8 mouse cellular contexts compared by ENCODE assay signal in the genomic region with DNA sequence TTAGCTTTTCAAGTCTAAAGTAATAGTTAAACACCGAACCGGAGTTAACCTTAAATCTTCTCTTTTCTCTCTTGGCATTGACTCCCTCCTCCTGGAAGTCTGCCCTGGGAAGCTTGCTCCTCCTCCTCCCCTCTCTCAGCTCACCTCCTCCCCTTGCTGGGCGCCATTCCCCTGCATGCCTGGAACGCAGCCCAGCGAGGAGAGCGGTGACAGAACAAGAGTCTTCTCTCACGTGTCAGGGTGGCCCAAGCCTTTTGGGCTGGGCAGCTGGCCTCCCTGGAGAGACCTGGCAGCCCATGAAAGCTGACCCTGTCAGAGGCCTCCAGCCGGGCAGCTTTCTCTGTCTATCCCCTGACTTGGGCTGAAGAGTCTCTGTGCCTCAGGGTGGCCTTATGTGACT.
DNase-seq lines count a peak whose midpoint lies in the region; ATAC-seq and TF ChIP-seq lines count a peak whose summit lies in the region.

No protein-coding gene starts in this region.

- TF ChIP-seq CTCF in kidney, adult 2 months (conservative IDR thresholded peaks at IDR 0.05; ENCODE audit: insufficient read depth, insufficient read length, low read depth, low read length), result 0 out of 2 replicates have a peak, but pooled peaks have one; percentile 2

- TF ChIP-seq POLR2A in kidney, adult 2 months (IDR thresholded peaks at IDR 0.05; ENCODE audit: low read depth, low read length), result no peak

- no peaks in the 10 kb centered on the region for H3K27me3 ChIP-seq in forebrain, embryonic 10.5 days (ENCODE audit: poor library complexity, severe bottlenecking)
- H3K27me3 ChIP-seq in forebrain, embryonic 11.5 days (ENCODE audit: control insufficient read depth, insufficient read depth, low read length), result no peaks in the 10 kb centered on the region
- no peaks in the 10 kb centered on the region for H3K27me3 ChIP-seq in kidney, adult 2 months (replicated peaks; ENCODE audit: control insufficient read depth, insufficient read depth, low read length)
- no peaks in the 10 kb centered on the region for H3K27me3 ChIP-seq in lung, embryonic 15.5 days

- H3K4me3 ChIP-seq in forebrain, embryonic 10.5 days, result no peak overlapping the region
- H3K4me3 ChIP-seq in forebrain, embryonic 11.5 days (ENCODE audit: low read depth, low read length), result no peak overlapping the region
- H3K4me3 ChIP-seq in kidney, adult 2 months (ENCODE audit: insufficient read depth, low read depth, low read length), result no peak overlapping the region
- H3K4me3 ChIP-seq in lung, embryonic 15.5 days, result no peak overlapping the region

- H3K27ac ChIP-seq in forebrain, embryonic 10.5 days, result 0 out of 2 replicates have a peak overlapping the region, but pooled peaks have one; percentile 2
- no peak overlapping the region for H3K27ac ChIP-seq in forebrain, embryonic 11.5 days (ENCODE audit: low read depth, low read length)
- peak overlapping the region; percentile 71; the same call in 1 of the 2 replicates for H3K27ac ChIP-seq in kidney, adult 2 months (ENCODE audit: insufficient read depth, low read depth, low read length)
- peak overlapping the region; percentile 76 for H3K27ac ChIP-seq in lung, embryonic 15.5 days

- no peak for ATAC-seq in forebrain, embryonic 11.5 days (replicated peaks; ENCODE audit: low FRiP score)
- peak; percentile 81 for ATAC-seq in lung, embryonic 15.5 days (ENCODE audit: borderline replicate concordance, extremely low read depth, low FRiP score, low TSS enrichment)
- no peak for ATAC-seq in activated CD4-positive, CD25-positive, alpha-beta regulatory T cell, adult 4 months

- H3K9ac ChIP-seq in forebrain, embryonic 11.5 days (ENCODE audit: low read length), result no peak overlapping the region
- H3K9ac ChIP-seq in lung, embryonic 15.5 days, result no peak overlapping the region

- H3K36me3 ChIP-seq in forebrain, embryonic 10.5 days (replicated peaks), result no peaks in the 10 kb centered on the region
- no peaks in the 10 kb centered on the region for H3K36me3 ChIP-seq in forebrain, embryonic 11.5 days (ENCODE audit: control insufficient read depth, insufficient read depth, low read length)
- no peaks in the 10 kb centered on the region for H3K36me3 ChIP-seq in kidney, adult 2 months (ENCODE audit: control insufficient read depth, insufficient read depth, low read length)
- H3K36me3 ChIP-seq in lung, embryonic 15.5 days, result no peaks in the 10 kb centered on the region

- H3K4me1 ChIP-seq in forebrain, embryonic 10.5 days, result peaks cover 38% of the 10 kb centered on the region
- 0 out of 2 replicates have a peak, but pooled peaks cover 4% of the 10 kb centered on the region for H3K4me1 ChIP-seq in forebrain, embryonic 11.5 days (replicated peaks; ENCODE audit: control insufficient read depth, insufficient read depth, low read length)
- peaks cover 24% of the 10 kb centered on the region for H3K4me1 ChIP-seq in kidney, adult 2 months (ENCODE audit: control insufficient read depth, insufficient read depth, low read length)
- peaks cover 48% of the 10 kb centered on the region for H3K4me1 ChIP-seq in lung, embryonic 15.5 days

- H3K4me2 ChIP-seq in forebrain, embryonic 11.5 days (ENCODE audit: low read depth, low read length, severe bottlenecking), result no peak overlapping the region
- peak overlapping the region; percentile 19 for H3K4me2 ChIP-seq in lung, embryonic 15.5 days

- H3K9me3 ChIP-seq in forebrain, embryonic 10.5 days, result 0 out of 2 replicates have a peak, but pooled peaks cover 3% of the 10 kb centered on the region
- no peaks in the 10 kb centered on the region for H3K9me3 ChIP-seq in forebrain, embryonic 11.5 days (ENCODE audit: control insufficient read depth, low read length)
- H3K9me3 ChIP-seq in lung, embryonic 15.5 days, result no peaks in the 10 kb centered on the region

- no peak for DNase-seq in forebrain, embryonic 10.5 days (ENCODE audit: extremely low spot score, low spot score)
- DNase-seq in forebrain, embryonic 11.5 days (ENCODE audit: low spot score), result no peak
- DNase-seq in cerebellum, adult 8-10 months, result peak; percentile 11
- peak; percentile 99 for DNase-seq in heart, adult 11 months
- DNase-seq in kidney, adult 2 months, result peak; percentile 96
- peak; percentile 41 to 49 for DNase-seq in right cerebral cortex, postnatal 36 days (ENCODE audit: low spot score in 2 of 2)

- WGBS in forebrain, embryonic 10.5 days, result 39% methylated on average over 8 of the region's 8 CpGs
- WGBS in forebrain, embryonic 11.5 days, result 39% methylated on average over 8 of the region's 8 CpGs
- WGBS in kidney, adult 2 months, result 5% methylated on average over 8 of the region's 8 CpGs
- 9% methylated on average over 8 of the region's 8 CpGs for WGBS in lung, embryonic 15.5 days

Comparison
In these comparisons a context has a peak if more than half of its experiments do, and no peak if none do; other contexts are left out.
1. DNase-seq: peak in cerebellum, adult 8-10 months (single experiment), heart, adult 11 months (single experiment), kidney, adult 2 months (single experiment) and right cerebral cortex, postnatal 36 days (2 of 2); none in forebrain, embryonic 10.5 days (single experiment) and forebrain, embryonic 11.5 days (single experiment).